Mouse (Mus musculus): ENCODE measurements around the gene Pak2. TPM values are rescaled to one million over a fixed set of nuclear protein-coding genes. Genes with fewer than 3 reads are reported as not detected.

Gene Pak2
- 49.6 and 59.6 TPM in 2 replicates for polyA plus RNA-seq (2014; fragmentation: Nextera tagmentation; extraction: Ambion mirVana)

DNA sequence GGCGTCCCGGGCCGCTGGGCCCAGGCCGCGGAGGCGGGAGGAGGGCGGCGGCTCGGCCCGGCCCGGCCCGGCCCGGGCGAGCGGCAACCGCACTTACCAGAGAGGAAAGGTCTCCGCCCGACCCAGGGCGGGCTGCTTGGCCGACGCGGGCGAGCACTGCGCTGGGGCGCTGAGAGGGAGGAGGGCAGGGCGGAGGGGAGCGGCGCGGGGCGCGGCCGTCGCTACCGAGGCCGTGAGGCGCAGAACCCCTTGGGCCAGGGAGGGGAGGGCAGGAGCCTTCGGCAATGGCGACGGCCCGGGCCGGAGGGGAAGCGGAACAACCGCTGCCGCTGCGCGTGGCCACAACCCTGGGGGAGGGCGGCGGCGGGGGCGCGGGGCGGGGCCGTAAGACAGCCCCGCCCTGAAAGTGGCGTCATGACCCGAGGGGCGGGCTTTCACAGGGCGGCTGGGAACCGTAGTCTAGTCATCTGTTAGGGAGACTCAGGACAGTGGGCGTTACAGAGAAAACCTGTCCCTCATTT, at the start of gene Pak2:
Gene Pak2, minus strand, starts transcription at position 352 of the 521 bp plus-strand sequence.
- under 1% methylated on average over 43 of the region's 60 CpGs for WGBS
- DNase-seq (ENCODE audit: low spot score, missing footprints) (peak; percentile 99), ATAC-seq (ENCODE audit: low FRiP score) (peak; percentile 97)
- H3K27me3 ChIP-seq (ENCODE audit: control insufficient read depth, insufficient read depth, low read length) = no peaks in the 10 kb centered on the region
- peak within 1 kb of the TSS; percentile 98 for H3K9ac ChIP-seq (ENCODE audit: low read length)
- H3K36me3 ChIP-seq (ENCODE audit: control insufficient read depth, insufficient read depth, low read length) = peaks cover 7% of the 10 kb centered on the region; the same call in 1 of the 2 replicates
- H3K4me2 ChIP-seq = peak within 1 kb of the TSS; percentile 75
- no peaks in the 10 kb centered on the region for H3K9me3 ChIP-seq (ENCODE audit: control insufficient read depth, low read length)
- peak within 1 kb of the TSS; percentile 90 for H3K27ac ChIP-seq (ENCODE audit: low read depth, low read length)
- peak within 1 kb of the TSS; percentile 96 for H3K4me3 ChIP-seq (ENCODE audit: low read depth, low read length)
- H3K4me1 ChIP-seq (ENCODE audit: control insufficient read depth, insufficient read depth, low read length) = peaks cover 10% of the 10 kb centered on the region

DNA sequence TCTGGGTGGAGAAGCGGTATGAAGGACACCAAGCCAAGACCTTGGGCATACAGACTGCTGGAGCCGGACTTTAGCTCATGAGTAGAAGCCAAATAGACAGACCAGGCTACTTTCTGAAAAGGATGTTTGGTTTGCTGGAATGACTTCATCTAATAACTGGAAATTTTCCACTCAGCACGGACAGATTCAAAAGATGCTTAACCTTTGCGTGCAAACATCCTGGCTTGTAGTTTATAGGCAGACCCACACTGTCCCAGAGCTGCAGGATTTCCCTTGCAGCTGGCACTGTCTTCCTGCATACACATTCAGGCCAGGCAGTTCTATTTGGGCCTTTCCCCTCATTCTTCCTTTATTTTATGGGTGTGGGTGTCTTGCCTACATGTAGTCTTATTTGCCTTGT, 47.9 kb upstream of the Pak2 start:
- H3K36me3 ChIP-seq (ENCODE audit: control insufficient read depth, insufficient read depth, low read length) = no peaks in the 10 kb centered on the region
- H3K27ac ChIP-seq (ENCODE audit: low read depth, low read length) = no peak overlapping the region
- no peaks in the 10 kb centered on the region for H3K27me3 ChIP-seq (ENCODE audit: control insufficient read depth, insufficient read depth, low read length)
- no peaks in the 10 kb centered on the region for H3K9me3 ChIP-seq (ENCODE audit: control insufficient read depth, low read length)
- ATAC-seq (ENCODE audit: low FRiP score) (no peak), DNase-seq (ENCODE audit: low spot score, missing footprints) (no peak)
- no peak overlapping the region for H3K4me3 ChIP-seq (ENCODE audit: low read depth, low read length)
- H3K9ac ChIP-seq (ENCODE audit: low read length) = no peak overlapping the region
- no peak overlapping the region for H3K4me2 ChIP-seq
- H3K4me1 ChIP-seq (ENCODE audit: control insufficient read depth, insufficient read depth, low read length) = no peaks in the 10 kb centered on the region
- WGBS = 85% methylated on average over 4 of the region's 4 CpGs

DNA sequence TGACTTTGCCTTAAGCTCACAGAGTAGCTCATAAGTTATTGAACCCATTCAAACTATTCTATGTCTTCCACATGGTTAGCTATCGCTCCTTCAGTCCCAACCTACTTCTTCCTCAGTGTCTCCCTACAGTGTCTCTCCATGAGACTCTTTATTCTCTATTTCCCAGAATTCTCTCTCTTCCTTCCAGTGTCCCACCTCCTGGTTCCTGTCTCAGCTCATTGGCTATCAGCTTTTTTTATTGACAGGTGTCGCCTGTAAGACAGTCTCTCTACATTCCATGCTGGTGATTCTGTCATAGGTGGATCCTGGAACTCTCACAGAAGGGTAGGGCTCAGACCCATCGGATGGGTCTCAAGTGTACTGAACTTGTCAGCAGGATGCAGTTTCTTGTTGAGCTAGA, 46.2 kb upstream of the Pak2 start:
- WGBS = 87% methylated on average over 3 of the region's 3 CpGs
- H3K9me3 ChIP-seq (ENCODE audit: control insufficient read depth, low read length) = no peaks in the 10 kb centered on the region
- H3K27me3 ChIP-seq (ENCODE audit: control insufficient read depth, insufficient read depth, low read length) = no peaks in the 10 kb centered on the region
- ATAC-seq (ENCODE audit: low FRiP score) (no peak), DNase-seq (ENCODE audit: low spot score, missing footprints) (no peak)
- no peak overlapping the region for H3K4me3 ChIP-seq (ENCODE audit: low read depth, low read length)
- H3K4me2 ChIP-seq = no peak overlapping the region
- H3K36me3 ChIP-seq (ENCODE audit: control insufficient read depth, insufficient read depth, low read length) = no peaks in the 10 kb centered on the region
- no peaks in the 10 kb centered on the region for H3K4me1 ChIP-seq (ENCODE audit: control insufficient read depth, insufficient read depth, low read length)
- H3K27ac ChIP-seq (ENCODE audit: low read depth, low read length) = no peak overlapping the region
- H3K9ac ChIP-seq (ENCODE audit: low read length) = no peak overlapping the region

DNA sequence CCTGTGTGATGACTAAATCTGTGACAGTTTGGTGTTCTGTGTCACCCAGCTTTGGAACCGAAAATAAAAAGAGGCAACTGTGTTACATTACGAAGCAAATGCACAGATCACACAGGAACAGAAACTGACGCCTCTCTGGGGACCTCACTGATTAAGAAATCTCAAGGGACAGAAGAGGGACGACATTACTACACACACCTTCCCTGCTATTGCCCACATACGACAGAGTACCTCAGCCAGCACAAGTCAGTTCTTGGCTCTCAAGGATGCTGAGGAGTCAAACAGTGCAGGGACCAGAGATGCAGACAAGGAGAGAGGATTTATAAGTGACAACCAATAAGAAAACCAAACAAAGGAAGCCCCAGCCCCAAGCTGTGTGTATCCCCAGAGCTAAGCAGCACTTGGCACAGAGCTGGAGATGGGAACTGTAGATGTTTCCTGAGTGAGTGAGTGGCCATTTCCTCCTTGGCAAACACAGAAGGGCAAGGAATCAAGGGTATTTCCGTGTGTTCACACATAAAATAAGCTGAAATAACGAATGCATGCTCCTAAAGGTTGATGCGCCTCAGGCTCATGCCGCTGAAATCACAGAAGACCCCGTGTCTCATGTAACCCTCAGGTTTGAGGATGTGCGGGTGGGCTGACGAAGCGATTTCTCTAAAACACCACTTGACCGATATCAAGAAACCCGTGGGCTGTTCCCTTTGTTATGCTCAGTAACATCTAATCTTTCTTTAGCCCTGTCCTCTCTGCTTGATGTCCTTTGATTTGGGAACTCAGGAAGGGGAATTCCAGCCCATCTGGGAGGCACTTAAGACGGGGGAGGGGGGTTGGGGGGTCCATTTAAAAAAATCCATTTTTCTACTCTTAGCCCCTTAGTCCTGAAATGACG, 45.5 kb upstream of the Pak2 start:
- no peak overlapping the region for H3K4me2 ChIP-seq
- H3K9ac ChIP-seq (ENCODE audit: low read length) = no peak overlapping the region
- H3K4me1 ChIP-seq (ENCODE audit: control insufficient read depth, insufficient read depth, low read length) = no peaks in the 10 kb centered on the region
- no peak overlapping the region for H3K27ac ChIP-seq (ENCODE audit: low read depth, low read length)
- no peak overlapping the region for H3K4me3 ChIP-seq (ENCODE audit: low read depth, low read length)
- no peaks in the 10 kb centered on the region for H3K36me3 ChIP-seq (ENCODE audit: control insufficient read depth, insufficient read depth, low read length)
- DNase-seq (ENCODE audit: low spot score, missing footprints) = no peak
- 77% methylated on average over 17 of the region's 17 CpGs for WGBS
- no peaks in the 10 kb centered on the region for H3K27me3 ChIP-seq (ENCODE audit: control insufficient read depth, insufficient read depth, low read length)
- H3K9me3 ChIP-seq (ENCODE audit: control insufficient read depth, low read length) = no peaks in the 10 kb centered on the region
- ATAC-seq (ENCODE audit: low FRiP score) = no peak

DNA sequence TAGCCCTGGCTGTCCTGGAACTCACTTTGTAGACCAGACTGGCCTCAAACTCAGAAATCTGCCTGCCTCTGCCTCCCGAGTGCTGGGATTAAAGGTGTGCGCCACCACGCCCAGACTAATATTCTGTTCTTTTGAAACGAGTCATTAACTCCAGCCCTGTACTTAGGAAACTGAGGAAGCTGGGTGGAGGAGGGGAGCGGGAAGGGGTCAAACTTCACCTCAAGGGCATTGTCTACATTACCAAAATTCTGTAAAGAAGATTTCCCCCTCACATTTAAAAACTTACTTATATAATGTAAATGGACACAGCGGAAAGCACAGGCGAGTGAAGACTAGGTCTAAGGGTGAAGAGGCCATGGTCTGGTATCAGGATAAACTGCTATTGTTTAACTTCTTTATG, 44.9 kb upstream of the Pak2 start:
- no peaks in the 10 kb centered on the region for H3K27me3 ChIP-seq (ENCODE audit: control insufficient read depth, insufficient read depth, low read length)
- no peaks in the 10 kb centered on the region for H3K4me1 ChIP-seq (ENCODE audit: control insufficient read depth, insufficient read depth, low read length)
- ATAC-seq (ENCODE audit: low FRiP score) (no peak), DNase-seq (ENCODE audit: low spot score, missing footprints) (no peak)
- no peak overlapping the region for H3K27ac ChIP-seq (ENCODE audit: low read depth, low read length)
- no peak overlapping the region for H3K9ac ChIP-seq (ENCODE audit: low read length)
- no peak overlapping the region for H3K4me2 ChIP-seq
- H3K4me3 ChIP-seq (ENCODE audit: low read depth, low read length) = no peak overlapping the region
- no peaks in the 10 kb centered on the region for H3K36me3 ChIP-seq (ENCODE audit: control insufficient read depth, insufficient read depth, low read length)
- H3K9me3 ChIP-seq (ENCODE audit: control insufficient read depth, low read length) = no peaks in the 10 kb centered on the region
- 89% methylated on average over 7 of the region's 7 CpGs for WGBS

DNA sequence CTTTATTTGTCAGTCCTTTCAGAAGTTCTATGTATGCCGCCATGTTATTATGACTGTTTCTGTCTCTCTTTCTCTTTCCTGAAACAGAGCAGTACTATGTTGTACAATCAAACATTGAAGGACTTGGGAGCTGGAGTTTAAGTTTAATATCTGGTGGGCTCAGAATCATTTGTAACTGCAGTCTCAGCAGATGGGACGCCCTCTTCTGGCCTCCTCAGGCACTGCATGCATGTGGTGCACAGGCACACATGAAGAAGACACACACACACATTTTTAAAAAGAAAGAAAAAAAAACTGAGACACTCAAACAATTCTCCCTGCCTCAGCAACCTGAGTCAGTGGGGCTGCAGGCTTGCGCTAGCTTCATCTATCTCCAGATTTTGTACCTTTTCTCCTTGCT, 41.3 kb upstream of the Pak2 start:
- Histone ChIP-seq H3K4me1 (ENCODE audit: control insufficient read depth, insufficient read depth, low read length) (no peaks in the 10 kb centered on the region), H3K4me2 (no peak overlapping the region), H3K36me3 (ENCODE audit: control insufficient read depth, insufficient read depth, low read length) (no peaks in the 10 kb centered on the region), H3K9me3 (ENCODE audit: control insufficient read depth, low read length) (no peaks in the 10 kb centered on the region), H3K9ac (ENCODE audit: low read length) (no peak overlapping the region), H3K4me3 (ENCODE audit: low read depth, low read length) (no peak overlapping the region), H3K27me3 (ENCODE audit: control insufficient read depth, insufficient read depth, low read length) (no peaks in the 10 kb centered on the region), H3K27ac (ENCODE audit: low read depth, low read length) (no peak overlapping the region)
- WGBS = 71% methylated on average over 3 of the region's 3 CpGs
- ATAC-seq (ENCODE audit: low FRiP score) (no peak), DNase-seq (ENCODE audit: low spot score, missing footprints) (no peak)

DNA sequence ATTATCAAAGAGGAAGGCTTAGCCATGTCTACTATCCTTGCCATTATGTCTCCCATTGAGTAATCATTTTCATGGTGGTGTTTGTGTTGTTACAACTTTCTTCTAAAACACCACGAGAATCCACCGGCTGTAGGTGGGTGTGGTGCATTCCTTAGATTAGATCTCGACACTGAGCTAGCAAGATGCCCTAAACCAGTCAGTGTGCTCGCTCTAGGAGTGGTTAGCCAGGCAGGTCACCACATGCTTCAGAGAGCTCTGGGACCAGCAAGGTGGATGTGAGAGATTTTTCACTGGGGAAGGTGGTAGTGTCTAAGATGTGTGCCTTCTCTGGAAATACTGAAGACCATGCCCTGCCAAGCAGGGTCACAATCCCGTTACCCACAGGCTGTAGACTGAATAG, 37.0 kb upstream of the Pak2 start:
- 66% methylated on average over 5 of the region's 5 CpGs for WGBS
- H3K36me3 ChIP-seq (ENCODE audit: control insufficient read depth, insufficient read depth, low read length) = no peaks in the 10 kb centered on the region
- no peaks in the 10 kb centered on the region for H3K4me1 ChIP-seq (ENCODE audit: control insufficient read depth, insufficient read depth, low read length)
- no peak for ATAC-seq (ENCODE audit: low FRiP score)
- H3K9me3 ChIP-seq (ENCODE audit: control insufficient read depth, low read length) = no peaks in the 10 kb centered on the region
- H3K9ac ChIP-seq (ENCODE audit: low read length) = no peak overlapping the region
- no peak overlapping the region for H3K27ac ChIP-seq (ENCODE audit: low read depth, low read length)
- H3K27me3 ChIP-seq (ENCODE audit: control insufficient read depth, insufficient read depth, low read length) = no peaks in the 10 kb centered on the region
- DNase-seq (ENCODE audit: low spot score, missing footprints) = no peak
- H3K4me2 ChIP-seq = no peak overlapping the region
- no peak overlapping the region for H3K4me3 ChIP-seq (ENCODE audit: low read depth, low read length)

DNA sequence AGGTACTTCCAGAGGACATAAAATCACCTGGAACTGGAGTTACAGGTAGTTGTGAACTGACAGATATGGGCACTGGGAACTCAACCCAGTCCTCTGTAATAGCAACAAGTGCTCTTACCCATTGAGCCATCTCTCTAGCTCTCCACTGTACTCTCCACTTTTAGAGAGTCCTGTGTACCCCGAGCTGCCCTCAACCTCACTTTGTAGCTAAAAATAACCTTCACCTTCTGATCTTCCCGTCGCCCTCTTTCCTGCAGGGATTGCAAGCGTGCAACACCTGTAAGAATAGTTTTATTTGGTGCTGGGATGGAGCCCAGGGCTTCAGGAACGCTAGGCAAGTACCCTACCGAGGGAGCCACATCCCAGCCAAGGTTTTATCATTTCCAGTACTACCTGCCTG, 36.6 kb upstream of the Pak2 start:
- no peak for DNase-seq (ENCODE audit: low spot score, missing footprints)
- no peak overlapping the region for H3K4me3 ChIP-seq (ENCODE audit: low read depth, low read length)
- no peaks in the 10 kb centered on the region for H3K36me3 ChIP-seq (ENCODE audit: control insufficient read depth, insufficient read depth, low read length)
- ATAC-seq (ENCODE audit: low FRiP score) = no peak
- no peak overlapping the region for H3K27ac ChIP-seq (ENCODE audit: low read depth, low read length)
- no peaks in the 10 kb centered on the region for H3K9me3 ChIP-seq (ENCODE audit: control insufficient read depth, low read length)
- H3K9ac ChIP-seq (ENCODE audit: low read length) = no peak overlapping the region
- no peaks in the 10 kb centered on the region for H3K27me3 ChIP-seq (ENCODE audit: control insufficient read depth, insufficient read depth, low read length)
- H3K4me1 ChIP-seq (ENCODE audit: control insufficient read depth, insufficient read depth, low read length) = no peaks in the 10 kb centered on the region
- WGBS = 69% methylated on average over 6 of the region's 6 CpGs
- no peak overlapping the region for H3K4me2 ChIP-seq

DNA sequence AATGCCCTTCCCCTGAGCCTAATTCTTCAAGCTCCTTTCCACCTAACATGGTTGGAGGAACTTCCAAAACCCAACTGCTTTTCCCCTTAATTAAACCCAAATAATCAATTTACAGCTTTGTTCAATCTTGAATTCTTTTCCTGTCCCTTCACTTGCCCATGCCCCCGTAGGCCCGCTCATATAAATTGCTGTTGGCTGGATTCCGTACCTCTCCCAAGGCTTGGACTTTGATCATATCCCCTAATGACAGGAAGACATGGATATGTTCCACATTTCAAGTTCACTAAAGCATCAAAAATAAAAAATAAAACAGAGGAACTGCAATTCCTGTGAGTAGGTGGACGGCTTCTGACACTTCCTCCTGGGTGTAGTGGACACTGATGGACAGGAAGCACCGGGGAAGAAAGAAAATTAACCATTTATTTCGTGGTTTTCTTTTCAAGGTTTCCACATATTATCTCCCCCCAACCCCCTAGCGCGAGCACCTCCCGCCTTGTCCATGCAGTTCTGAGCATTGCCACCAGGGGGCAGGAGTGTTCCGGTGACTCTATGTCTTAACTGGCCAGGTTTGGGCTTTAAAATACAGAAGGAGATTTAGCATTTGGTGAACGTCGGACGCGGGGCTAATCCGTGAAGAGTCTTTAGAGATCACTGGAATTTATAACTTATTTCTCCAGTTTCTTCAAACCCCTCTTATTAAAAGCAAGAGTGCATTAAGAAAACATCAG, 36.0 kb upstream of the Pak2 start:
- 19% methylated on average over 15 of the region's 15 CpGs for WGBS

More for the DNA sequence above, 36.0 kb upstream of the Pak2 start:
- H3K9ac ChIP-seq (ENCODE audit: low read length) = no peak overlapping the region
- H3K27ac ChIP-seq (ENCODE audit: low read depth, low read length) = no peak overlapping the region
- H3K4me2 ChIP-seq = no peak overlapping the region
- no peaks in the 10 kb centered on the region for H3K4me1 ChIP-seq (ENCODE audit: control insufficient read depth, insufficient read depth, low read length)
- DNase-seq (ENCODE audit: low spot score, missing footprints) (peak; percentile 98), ATAC-seq (ENCODE audit: low FRiP score) (no peak)
- H3K27me3 ChIP-seq (ENCODE audit: control insufficient read depth, insufficient read depth, low read length) = no peaks in the 10 kb centered on the region
- no peaks in the 10 kb centered on the region for H3K9me3 ChIP-seq (ENCODE audit: control insufficient read depth, low read length)
- H3K36me3 ChIP-seq (ENCODE audit: control insufficient read depth, insufficient read depth, low read length) = no peaks in the 10 kb centered on the region
- no peak overlapping the region for H3K4me3 ChIP-seq (ENCODE audit: low read depth, low read length)
